Mouse (Mus musculus): Measurements from ENCODE around the gene Apoa5. TPM values are rescaled to one million over a fixed set of nuclear protein-coding genes. Genes with fewer than 3 reads are reported as not detected.

Gene Apoa5
- polyA plus RNA-seq, 1 experiment from 2014 or later: not detected

DNA sequence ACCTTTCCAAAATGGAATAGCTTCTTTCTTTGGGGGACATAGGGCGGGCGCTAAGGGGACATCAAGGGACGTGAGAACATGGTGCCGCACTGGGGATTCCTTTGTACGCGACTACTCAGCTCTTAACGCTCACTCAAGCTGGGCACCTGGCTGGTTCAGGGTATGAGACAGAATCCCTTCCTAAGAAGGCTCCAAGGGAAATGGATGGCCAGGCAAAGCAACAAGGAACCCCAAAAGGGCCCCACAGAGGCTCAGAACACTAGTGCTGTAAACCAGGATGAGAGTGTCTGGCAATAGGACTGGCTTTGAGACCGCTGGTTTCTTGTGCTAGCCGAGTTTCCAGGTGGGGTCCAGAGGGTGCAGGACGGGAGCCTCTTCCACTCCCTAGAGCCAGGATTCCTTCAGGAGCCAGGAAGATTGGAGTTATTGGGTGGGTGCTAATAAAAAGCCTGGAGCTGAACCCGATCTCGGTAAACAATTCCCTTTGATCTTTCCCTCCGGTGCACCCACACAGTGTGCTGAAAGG lies 37.9 kb upstream of the Apoa5 start:
- Histone ChIP-seq H3K27ac (ENCODE audit: low read length) (no peak overlapping the region), H3K36me3 (ENCODE audit: control insufficient read depth, insufficient read depth, low read length) (no peaks in the 10 kb centered on the region), H3K4me3 (ENCODE audit: low read depth, low read length) (peak overlapping the region; percentile 39), H3K27me3 (ENCODE audit: control insufficient read depth, insufficient read depth, low read length) (no peaks in the 10 kb centered on the region), H3K9me3 (ENCODE audit: control insufficient read depth, low read depth, low read length) (no peaks in the 10 kb centered on the region), H3K4me1 (ENCODE audit: control insufficient read depth, insufficient read depth, low read length) (peaks cover 6% of the 10 kb centered on the region; the same call in 1 of the 2 replicates), H3K9ac (replicated peaks; ENCODE audit: low read depth, low read length) (no peak overlapping the region; the same call in 1 of the 2 replicates), H3K4me2 (replicated peaks; ENCODE audit: low read depth, low read length) (peak overlapping the region; percentile 87)
- ATAC-seq (ENCODE audit: insufficient number of reproducible peaks, insufficient read depth, low FRiP score, low read depth): no peak
- WGBS: 16% methylated on average over 13 of the region's 13 CpGs

DNA sequence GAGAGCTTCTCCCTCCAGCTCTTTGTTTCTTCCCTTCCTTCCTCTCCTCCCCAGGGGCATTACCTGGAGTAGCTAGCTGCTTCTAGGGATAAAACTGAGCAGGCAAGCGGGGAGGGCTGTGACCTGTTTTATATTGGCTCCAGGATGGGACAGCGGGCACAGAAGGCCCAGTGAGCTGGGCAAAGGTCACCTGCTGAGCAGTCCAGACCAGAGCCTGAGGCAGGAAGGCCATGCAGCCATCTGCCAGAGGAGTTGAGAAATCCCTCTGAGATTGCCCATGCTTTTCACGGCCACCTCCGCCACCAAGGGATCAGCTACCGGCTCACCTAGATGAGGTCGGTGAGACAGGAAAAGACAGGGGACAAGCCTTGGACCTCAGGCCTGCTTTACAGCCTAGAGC lies 33.2 kb upstream of the Apoa5 start:
- no peaks in the 10 kb centered on the region for H3K9me3 ChIP-seq (ENCODE audit: control insufficient read depth, low read depth, low read length)
- ATAC-seq (ENCODE audit: insufficient number of reproducible peaks, insufficient read depth, low FRiP score, low read depth): no peak
- 79% methylated on average over 6 of the region's 6 CpGs for WGBS

DNA sequence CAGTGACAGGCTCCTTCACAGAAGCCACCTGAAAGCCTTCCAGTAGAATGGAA lies 33.0 kb upstream of the Apoa5 start, which contains the start of gene Apoc3:
TSS of gene Apoc3 (minus strand) at position 41 of the 53 bp plus-strand sequence.
- ATAC-seq (ENCODE audit: insufficient number of reproducible peaks, insufficient read depth, low FRiP score, low read depth): no peak
- Histone ChIP-seq H3K4me2 (replicated peaks; ENCODE audit: low read depth, low read length) (no peak within 1 kb of the TSS), H3K4me3 (ENCODE audit: low read depth, low read length) (no peak within 1 kb of the TSS), H3K36me3 (ENCODE audit: control insufficient read depth, insufficient read depth, low read length) (no peaks in the 10 kb centered on the region), H3K4me1 (ENCODE audit: control insufficient read depth, insufficient read depth, low read length) (peaks cover 1% of the 10 kb centered on the region; the same call in 1 of the 2 replicates), H3K27ac (ENCODE audit: low read length) (no peak within 1 kb of the TSS), H3K9me3 (ENCODE audit: control insufficient read depth, low read depth, low read length) (no peaks in the 10 kb centered on the region), H3K27me3 (ENCODE audit: control insufficient read depth, insufficient read depth, low read length) (no peaks in the 10 kb centered on the region), H3K9ac (replicated peaks; ENCODE audit: low read depth, low read length) (no peak within 1 kb of the TSS)

More for the DNA sequence above, 33.2 kb upstream of the Apoa5 start:
- H3K27ac ChIP-seq (ENCODE audit: low read length): no peak overlapping the region
- no peaks in the 10 kb centered on the region for H3K27me3 ChIP-seq (ENCODE audit: control insufficient read depth, insufficient read depth, low read length)
- H3K4me3 ChIP-seq (ENCODE audit: low read depth, low read length): no peak overlapping the region
- H3K36me3 ChIP-seq (ENCODE audit: control insufficient read depth, insufficient read depth, low read length): no peaks in the 10 kb centered on the region
- no peak overlapping the region for H3K9ac ChIP-seq (replicated peaks; ENCODE audit: low read depth, low read length)
- no peak overlapping the region for H3K4me2 ChIP-seq (replicated peaks; ENCODE audit: low read depth, low read length)
- peaks cover 3% of the 10 kb centered on the region; the same call in 1 of the 2 replicates for H3K4me1 ChIP-seq (ENCODE audit: control insufficient read depth, insufficient read depth, low read length)

DNA sequence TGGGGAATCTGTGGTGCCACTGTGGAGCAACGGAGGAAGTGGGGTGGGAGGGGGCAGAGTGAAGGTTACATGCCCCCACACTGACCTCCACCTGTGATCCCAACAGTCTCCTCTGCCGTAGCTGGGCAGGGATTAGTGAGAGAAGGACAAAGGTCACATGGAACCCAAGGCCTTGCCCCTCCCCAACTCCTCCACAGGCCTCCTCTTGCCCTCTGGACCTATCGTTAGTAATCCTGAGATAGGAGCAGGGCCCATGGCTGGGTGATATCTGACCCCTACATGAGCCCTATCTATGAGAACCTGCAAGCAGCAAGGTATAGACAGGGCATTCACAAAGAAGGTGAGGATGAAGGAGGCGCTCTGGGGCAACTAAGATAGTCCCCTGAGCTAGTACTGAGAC lies 32.8 kb upstream of the Apoa5 start:
- no peaks in the 10 kb centered on the region for H3K27me3 ChIP-seq (ENCODE audit: control insufficient read depth, insufficient read depth, low read length)
- H3K4me3 ChIP-seq (ENCODE audit: low read depth, low read length): no peak overlapping the region
- no peak overlapping the region for H3K9ac ChIP-seq (replicated peaks; ENCODE audit: low read depth, low read length)
- H3K9me3 ChIP-seq (ENCODE audit: control insufficient read depth, low read depth, low read length): no peaks in the 10 kb centered on the region
- no peak overlapping the region for H3K27ac ChIP-seq (ENCODE audit: low read length)
- no peak for ATAC-seq (ENCODE audit: insufficient number of reproducible peaks, insufficient read depth, low FRiP score, low read depth)
- no peaks in the 10 kb centered on the region; the same call in 1 of the 2 replicates for H3K4me1 ChIP-seq (ENCODE audit: control insufficient read depth, insufficient read depth, low read length)
- no peak overlapping the region for H3K4me2 ChIP-seq (replicated peaks; ENCODE audit: low read depth, low read length)
- H3K36me3 ChIP-seq (ENCODE audit: control insufficient read depth, insufficient read depth, low read length): no peaks in the 10 kb centered on the region
- WGBS: 54% methylated on average over 4 of the region's 4 CpGs

DNA sequence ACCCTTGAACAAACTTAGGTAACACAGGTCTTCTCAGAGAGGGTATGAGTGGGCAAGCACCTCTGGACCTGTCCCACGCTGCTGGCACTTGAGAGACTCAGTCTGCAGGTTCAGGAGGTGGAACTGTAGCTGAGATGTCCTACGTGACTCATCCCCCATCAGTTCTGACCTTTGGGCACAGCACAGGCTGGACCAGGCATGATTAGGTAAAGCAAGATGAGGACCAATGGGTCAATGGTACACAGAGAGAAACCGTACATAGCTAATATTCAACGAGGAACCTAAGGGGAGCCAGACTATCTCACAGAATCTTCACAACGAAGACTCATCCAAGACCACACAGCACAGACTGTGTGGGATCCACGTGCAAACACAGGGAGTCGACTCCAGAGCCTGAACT lies 29.6 kb upstream of the Apoa5 start:
- no peak for ATAC-seq (ENCODE audit: insufficient number of reproducible peaks, insufficient read depth, low FRiP score, low read depth)
- Histone ChIP-seq H3K4me3 (ENCODE audit: low read depth, low read length) (no peak overlapping the region), H3K36me3 (ENCODE audit: control insufficient read depth, insufficient read depth, low read length) (no peaks in the 10 kb centered on the region), H3K27me3 (ENCODE audit: control insufficient read depth, insufficient read depth, low read length) (no peaks in the 10 kb centered on the region), H3K9me3 (ENCODE audit: control insufficient read depth, low read depth, low read length) (no peaks in the 10 kb centered on the region), H3K27ac (ENCODE audit: low read length) (no peak overlapping the region), H3K4me2 (replicated peaks; ENCODE audit: low read depth, low read length) (no peak overlapping the region), H3K4me1 (ENCODE audit: control insufficient read depth, insufficient read depth, low read length) (0 out of 2 replicates have a peak, but pooled peaks cover 4% of the 10 kb centered on the region), H3K9ac (replicated peaks; ENCODE audit: low read depth, low read length) (no peak overlapping the region)
- WGBS: 87% methylated on average over 7 of the region's 7 CpGs

DNA sequence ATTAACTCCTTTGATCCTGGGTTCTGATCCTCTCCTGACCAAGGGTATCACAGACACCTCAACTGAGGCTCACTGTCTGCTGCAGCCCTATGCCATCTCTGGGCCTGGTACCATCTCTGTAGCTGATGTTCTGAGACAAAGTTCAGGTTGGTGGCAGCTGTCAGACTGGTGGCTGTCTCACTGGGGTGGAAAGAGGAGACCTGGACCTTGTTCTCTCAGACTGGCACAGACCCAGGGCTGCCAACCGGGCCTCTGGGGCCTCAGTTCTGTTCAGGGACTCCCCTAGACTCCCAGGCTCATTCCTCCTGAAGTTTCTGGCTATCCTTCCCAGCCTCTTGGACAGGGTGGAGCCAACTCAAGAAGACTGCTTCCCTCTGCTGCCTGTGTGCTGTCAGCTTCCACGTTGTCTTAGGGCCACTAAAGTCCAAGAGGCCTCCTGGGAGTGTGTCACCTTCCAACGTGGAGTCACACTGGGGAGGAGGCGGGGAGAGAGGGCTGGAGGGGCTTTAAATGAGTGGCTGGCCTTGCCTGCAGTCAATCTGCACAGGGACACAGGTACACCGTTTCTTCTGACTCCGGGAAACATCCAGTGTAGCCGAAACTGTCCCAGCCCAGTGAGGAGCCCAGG lies 27.8 kb upstream of the Apoa5 start, which contains the start of gene Apoa4:
TSS of gene Apoa4 (plus strand) at position 171 of the 628 bp plus-strand sequence.
- no peak within 1 kb of the TSS for H3K4me2 ChIP-seq (replicated peaks; ENCODE audit: low read depth, low read length)
- no peak within 1 kb of the TSS for H3K4me3 ChIP-seq (ENCODE audit: low read depth, low read length)
- H3K9ac ChIP-seq (replicated peaks; ENCODE audit: low read depth, low read length): no peak within 1 kb of the TSS
- no peaks in the 10 kb centered on the region for H3K36me3 ChIP-seq (ENCODE audit: control insufficient read depth, insufficient read depth, low read length)
- no peak within 1 kb of the TSS for H3K27ac ChIP-seq (ENCODE audit: low read length)
- WGBS: 67% methylated on average over 7 of the region's 7 CpGs
- no peaks in the 10 kb centered on the region for H3K9me3 ChIP-seq (ENCODE audit: control insufficient read depth, low read depth, low read length)
- no peak for ATAC-seq (ENCODE audit: insufficient number of reproducible peaks, insufficient read depth, low FRiP score, low read depth)
- 0 out of 2 replicates have a peak, but pooled peaks cover 4% of the 10 kb centered on the region for H3K4me1 ChIP-seq (ENCODE audit: control insufficient read depth, insufficient read depth, low read length)
- H3K27me3 ChIP-seq (ENCODE audit: control insufficient read depth, insufficient read depth, low read length): no peaks in the 10 kb centered on the region

DNA sequence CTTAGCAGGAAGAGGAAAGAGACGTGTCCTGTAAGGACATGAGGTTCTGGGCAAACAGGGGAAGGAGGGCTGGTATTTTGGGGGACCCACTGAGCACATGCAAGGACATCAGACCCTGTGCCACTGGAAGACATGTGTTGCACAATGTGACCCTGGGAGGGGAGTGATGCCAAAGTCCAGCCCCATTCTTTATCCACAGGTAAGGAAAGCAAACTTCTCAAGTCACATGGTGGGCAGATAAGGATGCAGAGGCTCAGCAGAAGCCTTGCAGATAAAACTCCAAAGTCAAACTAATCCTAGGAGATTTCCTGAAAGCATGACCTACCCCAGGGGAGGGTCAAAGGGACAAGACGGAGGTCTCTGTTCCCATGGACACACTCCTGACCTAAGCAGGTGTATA lies 26.6 kb upstream of the Apoa5 start:
- Histone ChIP-seq H3K9me3 (ENCODE audit: control insufficient read depth, low read depth, low read length) (no peaks in the 10 kb centered on the region), H3K4me3 (ENCODE audit: low read depth, low read length) (no peak overlapping the region), H3K27ac (ENCODE audit: low read length) (no peak overlapping the region), H3K9ac (replicated peaks; ENCODE audit: low read depth, low read length) (no peak overlapping the region), H3K4me2 (replicated peaks; ENCODE audit: low read depth, low read length) (no peak overlapping the region), H3K4me1 (ENCODE audit: control insufficient read depth, insufficient read depth, low read length) (0 out of 2 replicates have a peak, but pooled peaks cover 4% of the 10 kb centered on the region), H3K27me3 (ENCODE audit: control insufficient read depth, insufficient read depth, low read length) (no peaks in the 10 kb centered on the region), H3K36me3 (ENCODE audit: control insufficient read depth, insufficient read depth, low read length) (no peaks in the 10 kb centered on the region)
- peak; percentile 76 for ATAC-seq (ENCODE audit: insufficient number of reproducible peaks, insufficient read depth, low FRiP score, low read depth)
- 68% methylated on average over 2 of the region's 2 CpGs for WGBS

DNA sequence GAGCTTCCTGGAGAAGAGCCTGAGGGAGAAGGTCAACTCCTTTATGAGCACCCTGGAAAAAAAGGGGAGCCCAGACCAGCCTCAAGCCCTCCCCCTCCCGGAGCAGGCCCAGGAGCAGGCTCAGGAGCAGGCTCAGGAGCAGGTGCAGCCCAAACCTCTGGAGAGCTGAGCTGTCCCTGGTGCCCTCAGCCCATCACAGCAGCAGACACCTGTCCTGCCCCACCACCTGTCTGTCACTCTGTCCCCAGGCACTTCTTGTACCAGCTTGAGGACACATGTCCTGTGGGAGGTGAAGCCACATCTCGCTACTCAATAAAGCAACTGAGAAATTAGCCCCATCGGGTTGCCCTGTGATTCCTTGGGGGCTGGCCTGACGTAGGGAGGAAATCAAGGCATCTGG lies 25.3 kb upstream of the Apoa5 start:
- H3K9me3 ChIP-seq (ENCODE audit: control insufficient read depth, low read depth, low read length): no peaks in the 10 kb centered on the region
- H3K4me1 ChIP-seq (ENCODE audit: control insufficient read depth, insufficient read depth, low read length): 0 out of 2 replicates have a peak, but pooled peaks cover 4% of the 10 kb centered on the region
- H3K4me3 ChIP-seq (ENCODE audit: low read depth, low read length): no peak overlapping the region
- H3K27ac ChIP-seq (ENCODE audit: low read length): no peak overlapping the region
- H3K9ac ChIP-seq (replicated peaks; ENCODE audit: low read depth, low read length): no peak overlapping the region
- H3K4me2 ChIP-seq (replicated peaks; ENCODE audit: low read depth, low read length): no peak overlapping the region
- H3K36me3 ChIP-seq (ENCODE audit: control insufficient read depth, insufficient read depth, low read length): no peaks in the 10 kb centered on the region
- H3K27me3 ChIP-seq (ENCODE audit: control insufficient read depth, insufficient read depth, low read length): no peaks in the 10 kb centered on the region
- 70% methylated on average over 4 of the region's 4 CpGs for WGBS
- no peak for ATAC-seq (ENCODE audit: insufficient number of reproducible peaks, insufficient read depth, low FRiP score, low read depth)

DNA sequence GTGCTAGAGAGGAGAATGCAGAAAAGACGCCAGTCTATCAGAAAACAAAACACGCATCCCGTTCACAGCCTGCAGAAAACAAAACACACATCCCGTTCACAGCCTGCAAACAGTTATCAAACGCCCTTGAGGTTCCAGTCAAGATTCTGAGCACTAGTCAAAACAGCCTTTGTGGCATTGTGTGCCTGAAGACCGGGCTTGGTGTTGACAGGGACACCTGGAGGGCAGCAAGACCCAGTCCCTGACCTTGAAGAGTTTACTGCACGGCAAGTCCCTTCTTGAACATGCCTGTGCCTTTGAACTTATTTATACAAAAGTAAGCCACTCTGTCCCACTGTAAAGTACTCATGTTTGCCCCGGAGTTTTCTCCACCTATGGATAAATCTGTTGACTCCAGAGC lies 24.8 kb upstream of the Apoa5 start:
- 49% methylated on average over 8 of the region's 8 CpGs for WGBS
- H3K27ac ChIP-seq (ENCODE audit: low read length): no peak overlapping the region
- H3K4me2 ChIP-seq (replicated peaks; ENCODE audit: low read depth, low read length): no peak overlapping the region
- H3K27me3 ChIP-seq (ENCODE audit: control insufficient read depth, insufficient read depth, low read length): no peaks in the 10 kb centered on the region
- no peaks in the 10 kb centered on the region for H3K9me3 ChIP-seq (ENCODE audit: control insufficient read depth, low read depth, low read length)
- 0 out of 2 replicates have a peak, but pooled peaks cover 4% of the 10 kb centered on the region for H3K4me1 ChIP-seq (ENCODE audit: control insufficient read depth, insufficient read depth, low read length)
- H3K36me3 ChIP-seq (ENCODE audit: control insufficient read depth, insufficient read depth, low read length): no peaks in the 10 kb centered on the region
- ATAC-seq (ENCODE audit: insufficient number of reproducible peaks, insufficient read depth, low FRiP score, low read depth): no peak
- no peak overlapping the region for H3K4me3 ChIP-seq (ENCODE audit: low read depth, low read length)
- no peak overlapping the region for H3K9ac ChIP-seq (replicated peaks; ENCODE audit: low read depth, low read length)
